Mouse (Mus musculus) ES-Bruce4 (cell line): ENCODE results near the gene Hist1h2ah.

Experiments
- CTCF ChIP-seq: IDR thresholded peaks from one replicate; pipeline ENCODE4 v1.8.1; 2011; ENCODE audit warnings: low read depth, low read length
- EP300 ChIP-seq: IDR thresholded peaks from 2 replicates; pipeline ENCODE4 v1.6.1; 2011; ENCODE audit warnings: low read depth, low read length; ENCODE audit not compliant: insufficient read depth
- POLR2A ChIP-seq: IDR thresholded peaks from one replicate; pipeline ENCODE4 v1.8.1; 2011; ENCODE audit warnings: low read length; ENCODE audit not compliant: insufficient read depth

DNA sequence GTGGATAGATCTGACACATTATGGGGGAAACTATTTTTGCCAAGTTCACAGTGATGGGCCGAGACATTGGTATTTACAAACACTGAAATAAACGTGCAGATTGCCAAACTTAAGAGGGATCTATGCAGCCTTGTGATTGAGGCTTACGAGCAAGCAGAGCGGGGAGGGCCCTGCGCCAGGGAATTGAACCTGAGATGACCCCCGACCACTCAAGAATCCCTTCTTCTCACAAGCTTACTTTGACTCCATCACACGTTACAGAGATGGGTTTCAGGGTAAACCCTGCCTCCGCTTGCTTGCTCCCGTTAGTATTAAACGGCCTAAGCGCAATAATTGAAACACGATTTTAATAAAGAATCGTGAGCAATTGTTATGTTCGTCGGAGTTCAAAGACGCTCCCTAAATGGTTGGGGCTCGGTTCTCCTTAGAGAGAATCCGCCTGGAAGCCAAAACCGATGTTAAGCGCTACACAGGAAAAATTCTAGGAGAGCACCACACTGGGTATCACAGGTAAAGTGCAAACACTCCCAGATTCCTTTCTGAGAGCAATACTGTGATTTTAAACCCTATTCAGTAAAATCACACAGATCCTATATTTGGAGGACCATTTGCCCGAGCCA lies 38.1 kb downstream of the Hist1h2ah start:
- no peak for TF ChIP-seq POLR2A
- no peak for TF ChIP-seq CTCF
- TF ChIP-seq EP300 = no peak
